Mouse (Mus musculus) cerebellum, postnatal 10 days (tissue): ENCODE data around the gene Olfr348.

Source experiments
- DNase-seq, 2 experiments: peaks; one replicate each; pipeline ENCODE4 v3.0.0; 2021; ENCODE audit warnings: mixed read lengths in 2 of 2

Olfr348 gene

DNA sequence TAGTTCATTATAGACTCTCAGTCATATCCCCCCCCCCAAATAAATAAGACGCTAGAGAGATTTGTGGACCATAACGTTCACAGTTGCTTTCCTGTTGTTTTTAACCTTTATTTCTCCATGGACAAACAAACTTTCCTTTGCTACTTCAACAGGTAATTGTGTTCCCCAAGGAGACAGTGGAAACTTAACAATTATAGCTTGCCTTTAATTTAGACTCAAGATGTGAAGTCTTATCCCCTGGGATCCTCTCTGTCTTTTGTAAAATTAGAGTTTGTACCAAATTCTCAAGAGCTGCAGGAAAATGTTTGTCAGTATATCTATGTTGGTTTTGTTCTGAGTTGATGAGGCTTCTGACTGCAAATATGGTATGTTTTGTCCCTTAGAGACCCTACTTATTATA lies at the start of gene Olfr348:
Gene Olfr348 (plus strand): TSS at position 301 of the 400 bp plus-strand sequence.
- DNase-seq: no peak

DNA sequence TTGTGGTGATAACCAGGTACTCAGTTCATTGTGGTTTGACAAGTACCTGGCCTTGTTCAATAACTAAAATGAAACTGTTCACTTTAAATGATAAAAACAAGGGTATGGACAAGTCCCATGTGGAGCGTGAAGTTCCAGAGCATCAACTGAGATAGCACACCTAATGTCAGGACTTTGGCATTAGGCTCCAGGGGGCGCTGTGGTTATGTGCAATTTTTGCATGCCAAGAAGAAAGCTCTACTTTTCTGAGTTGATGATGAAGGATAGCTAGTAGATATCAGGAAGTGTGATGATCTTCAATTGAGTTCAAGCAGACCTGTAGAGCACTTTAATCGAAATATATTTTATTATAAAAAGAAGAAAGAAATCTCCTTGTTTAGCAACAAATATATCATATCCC lies 47.9 kb upstream of the Olfr348 start:
- peak; percentile 2 for DNase-seq

DNA sequence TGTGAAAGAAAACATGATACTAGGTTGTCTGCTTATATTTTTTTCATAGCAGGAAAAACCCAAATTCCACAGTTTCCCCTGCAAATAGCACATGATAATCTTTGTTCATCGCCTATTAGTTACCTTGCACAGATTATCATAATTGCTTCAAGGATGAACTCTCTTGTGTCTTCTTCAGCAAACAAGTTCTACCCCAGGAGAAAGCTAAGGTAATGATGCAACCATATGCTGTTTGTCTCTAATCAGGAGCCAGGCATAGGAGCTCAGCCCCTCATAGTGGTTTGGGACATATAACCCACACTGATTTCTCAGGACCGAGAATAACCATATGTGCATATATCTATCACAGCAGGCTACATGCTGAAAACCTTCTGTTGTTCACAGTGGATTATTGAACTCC lies 6.2 kb downstream of the Olfr348 start, which contains the start of gene Olfr50:
Gene Olfr50 (plus strand): TSS at position 301 of the 400 bp plus-strand sequence.
- no peak for DNase-seq

DNA sequence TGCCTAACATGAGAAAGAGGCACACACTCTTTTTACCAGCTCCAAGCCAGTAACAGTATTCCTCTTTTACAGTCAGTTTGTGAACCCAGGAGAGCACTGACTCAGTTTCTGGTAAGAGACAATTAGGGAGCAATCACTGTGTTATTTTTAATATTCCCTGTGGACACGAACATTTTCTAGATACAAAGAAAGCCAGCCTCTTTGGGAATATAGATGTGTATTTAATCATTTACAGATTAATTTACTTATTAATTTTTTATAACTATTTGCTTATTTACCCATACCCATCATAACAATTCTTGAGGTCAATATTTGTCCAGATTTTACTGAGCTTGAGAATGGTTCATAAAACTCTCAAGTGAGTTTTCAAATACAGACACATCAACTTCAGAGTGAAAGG lies 32.9 kb downstream of the Olfr348 start, which contains the start of gene Olfr3:
Gene Olfr3 (minus strand): TSS at position 101 of the 400 bp plus-strand sequence.
- DNase-seq: no peak
